Mouse (Mus musculus) T-helper 1 cell (primary cell): ENCODE results near the gene Hvcn1.
"Not testable (repeated sequence)": the region's sequence is repeated elsewhere in the genome, so short reads cannot be mapped to it uniquely, and the experiment has no call there.

Experiments used
- in situ Hi-C: fragments of 300-600 bp; cut with MboI, MseI; formaldehyde crosslinking; loops from one replicate; pipeline ENCODE4 v1.15.1; 2025; ENCODE audit warnings: high pct_unique_total_duplicates

Gene Hvcn1

DNA sequence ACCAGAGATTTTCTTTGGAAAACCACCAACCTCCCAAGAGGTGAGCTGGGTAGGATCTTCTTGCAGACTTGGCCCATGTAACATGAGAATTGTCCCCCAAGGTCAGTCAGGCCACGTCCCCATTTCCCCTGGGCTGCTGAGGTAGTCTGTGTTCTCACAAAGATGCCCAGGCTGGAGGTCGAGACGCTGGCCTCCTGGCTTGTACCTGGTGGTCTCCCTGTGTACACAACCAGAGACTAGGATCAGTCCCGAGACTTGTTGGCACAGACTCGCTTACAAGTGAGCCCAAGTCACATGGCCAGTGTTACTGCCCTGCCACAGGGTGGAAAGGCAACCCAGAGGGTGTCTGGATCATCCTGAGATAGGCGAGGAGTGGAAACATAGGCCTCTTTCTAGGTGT, 4.7 kb upstream of the Hvcn1 start:
- in situ Hi-C loops, result no loop called here

DNA sequence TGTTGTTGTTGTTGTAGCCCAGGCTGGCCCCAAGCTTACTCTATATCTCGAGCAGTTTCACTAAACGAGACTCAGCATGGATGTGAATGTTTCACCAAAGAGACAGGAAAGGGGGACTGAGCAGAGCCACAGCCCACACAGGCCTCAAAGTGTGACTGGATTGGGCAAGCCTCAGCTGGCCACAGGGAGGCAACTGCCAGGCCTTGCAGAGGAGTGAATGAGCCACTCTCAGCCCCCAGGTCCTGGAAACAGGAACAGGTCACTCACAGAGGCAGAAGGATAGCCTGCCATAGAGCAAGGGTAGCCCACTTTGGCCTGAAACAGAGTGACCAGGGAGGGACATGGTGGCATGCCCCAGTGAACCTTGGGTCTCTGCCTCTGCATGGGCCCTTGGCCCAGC, 2.4 kb upstream of the Hvcn1 start:
- in situ Hi-C loops, result no loop called here

DNA sequence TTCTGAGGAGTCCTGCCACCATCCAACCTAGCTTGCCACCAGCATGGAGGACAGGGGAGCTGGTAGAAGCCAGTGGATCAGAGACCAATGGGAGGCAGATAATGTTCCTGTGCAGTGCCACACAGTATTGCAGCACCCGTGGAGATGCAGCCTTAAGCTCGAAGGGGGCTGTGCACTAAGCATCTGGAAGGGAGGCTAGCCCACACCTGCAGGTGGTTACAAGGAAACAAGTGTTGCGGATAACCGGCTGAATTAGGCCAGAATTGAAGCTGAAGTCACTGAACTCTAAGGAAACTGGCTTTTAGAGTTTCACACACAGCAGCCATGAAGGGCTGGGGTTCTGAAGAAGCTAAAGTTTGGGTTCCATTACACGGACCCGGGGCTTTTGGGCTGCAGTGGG, 2.3 kb downstream of the Hvcn1 start:
- in situ Hi-C loops, result no loop called here

DNA sequence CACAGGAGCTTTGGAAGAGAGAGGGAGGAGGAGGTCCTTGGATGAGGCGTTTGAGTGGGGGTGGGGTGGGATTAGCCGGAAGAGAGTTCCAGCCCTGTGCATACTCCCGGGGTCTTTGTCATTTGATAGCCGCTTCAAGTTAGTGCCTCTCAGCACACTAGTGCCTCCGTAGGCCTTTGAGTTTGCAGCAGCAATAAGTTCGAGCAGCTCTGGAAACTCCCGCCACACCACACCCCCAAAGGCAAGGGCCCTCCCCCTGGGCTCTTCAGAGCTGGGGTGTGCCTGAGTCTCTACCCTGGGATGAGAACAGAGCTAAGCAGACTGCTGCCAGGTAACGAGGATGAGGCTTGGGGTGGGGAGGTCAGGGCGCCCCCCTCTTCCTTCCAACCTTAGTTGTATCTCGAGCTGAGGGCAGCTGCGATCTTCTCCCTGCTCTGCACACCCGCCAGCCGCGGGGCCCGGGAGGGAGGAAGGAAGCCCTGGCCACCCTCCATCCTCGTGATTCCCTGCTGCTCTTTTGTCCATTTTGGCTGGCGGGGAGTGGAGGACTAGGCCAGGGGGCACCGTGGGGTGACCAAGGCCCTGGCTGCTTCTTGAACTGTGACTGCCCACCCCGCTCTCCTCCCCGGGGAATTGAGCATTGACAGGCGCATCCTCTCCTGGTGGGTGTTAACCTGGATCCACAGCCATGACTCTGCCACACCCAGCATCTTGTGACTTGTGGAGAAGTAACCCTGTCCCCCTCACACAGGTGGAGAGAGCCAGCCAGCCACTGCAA, 3.2 kb downstream of the Hvcn1 start:
- in situ Hi-C loops, result no loop called here

DNA sequence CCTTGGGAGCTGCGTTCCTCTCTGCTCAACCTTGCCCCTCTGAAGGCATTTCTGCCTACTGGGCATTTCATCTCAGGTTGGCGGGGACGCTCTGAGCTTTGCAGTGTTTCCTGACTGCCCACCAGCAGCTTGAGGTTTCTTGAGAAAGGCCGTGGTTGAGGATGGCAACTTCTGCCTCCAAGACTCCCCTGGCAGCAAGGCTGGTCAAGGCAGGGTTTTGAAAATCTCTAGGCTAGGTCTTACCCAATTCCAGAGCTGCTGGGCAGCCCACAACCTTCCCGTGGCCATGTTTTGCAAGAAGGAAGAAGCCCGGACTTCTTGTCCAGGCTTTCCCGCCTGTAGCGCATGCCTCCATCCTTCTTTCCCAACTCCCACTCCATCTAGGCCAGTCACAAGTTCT, 4.3 kb downstream of the Hvcn1 start:
- in situ Hi-C loops, result no loop called here

DNA sequence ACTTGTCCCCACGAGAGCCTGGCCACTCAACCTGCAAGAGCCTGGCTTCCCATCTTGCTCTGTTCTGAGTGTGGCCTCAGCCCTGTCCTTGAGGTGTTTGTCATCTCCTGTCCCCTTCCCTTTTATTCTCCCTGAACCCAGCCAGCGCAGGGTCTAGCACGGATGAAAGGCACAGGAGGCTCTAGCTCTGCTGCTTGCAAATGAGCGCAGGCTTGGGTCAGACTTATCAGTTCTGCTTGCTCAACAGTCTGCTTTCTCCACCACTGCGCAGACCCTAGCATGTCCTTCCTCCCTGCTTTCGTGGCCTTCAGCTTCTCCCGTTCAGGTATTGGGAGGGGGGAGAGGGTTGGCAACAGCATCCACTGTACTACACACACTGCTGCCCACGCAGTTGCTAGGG, 5.5 kb downstream of the Hvcn1 start:
- in situ Hi-C loops, result no loop called here

DNA sequence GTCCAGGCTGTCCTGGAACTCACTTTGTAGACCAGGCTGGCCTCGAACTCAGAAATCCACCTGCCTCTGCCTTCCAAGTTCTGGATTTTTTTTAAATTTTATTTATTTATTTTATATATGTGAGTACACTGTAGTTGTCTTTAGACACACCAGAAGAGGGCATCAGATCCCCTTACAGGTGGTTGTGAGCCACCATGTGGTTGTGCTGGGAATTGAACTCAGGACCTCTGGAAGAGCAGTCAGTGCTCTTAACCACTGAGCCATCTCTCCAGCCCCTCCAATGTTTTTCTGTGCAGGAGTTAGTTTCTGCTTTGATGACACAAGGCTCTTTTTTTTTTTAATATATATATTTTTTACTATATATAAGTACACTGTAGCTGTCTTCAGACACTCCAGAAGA, 6.2 kb downstream of the Hvcn1 start:
- in situ Hi-C loops, result not testable (repeated sequence)

DNA sequence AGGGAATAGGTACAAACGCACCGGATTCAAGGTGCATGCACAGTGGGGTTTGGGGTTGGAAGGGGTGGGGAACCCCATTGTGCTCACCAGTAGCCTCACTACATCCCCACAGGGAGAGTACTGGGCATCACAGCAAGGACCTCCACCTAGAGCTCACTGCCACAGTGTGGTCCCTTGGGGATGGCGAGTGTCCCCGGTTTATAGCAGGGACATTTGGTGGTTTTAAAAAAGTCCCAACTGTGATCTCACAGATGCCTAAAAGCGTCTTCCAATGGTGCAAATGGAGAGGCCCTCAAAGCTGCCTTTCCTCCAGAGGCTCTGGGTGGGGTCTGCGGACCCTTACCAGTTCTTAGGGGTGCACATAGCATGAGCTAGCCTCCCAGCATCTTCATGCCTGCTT, 7.3 kb downstream of the Hvcn1 start:
- in situ Hi-C loops, result no loop called here

DNA sequence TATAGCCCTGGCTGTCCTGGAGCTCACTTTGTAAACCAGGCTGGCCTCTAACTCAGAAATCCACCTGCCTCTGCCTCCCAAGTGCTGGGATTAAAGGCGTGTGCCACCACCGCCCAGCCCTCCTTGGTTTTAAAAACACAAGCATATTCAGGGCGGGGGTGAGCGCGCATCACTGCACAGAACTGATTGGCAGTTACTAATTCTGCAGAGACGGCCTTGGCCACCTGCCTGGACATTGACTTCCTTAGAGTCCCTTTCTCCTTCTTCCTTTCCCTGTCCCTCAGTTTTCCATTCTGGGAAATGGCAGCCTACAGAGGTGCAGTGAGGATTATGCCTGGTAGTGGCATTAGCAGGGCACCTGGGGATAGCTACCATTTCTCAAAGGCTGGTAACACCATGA, 11.0 kb downstream of the Hvcn1 start:
- in situ Hi-C loops, result no loop called here

DNA sequence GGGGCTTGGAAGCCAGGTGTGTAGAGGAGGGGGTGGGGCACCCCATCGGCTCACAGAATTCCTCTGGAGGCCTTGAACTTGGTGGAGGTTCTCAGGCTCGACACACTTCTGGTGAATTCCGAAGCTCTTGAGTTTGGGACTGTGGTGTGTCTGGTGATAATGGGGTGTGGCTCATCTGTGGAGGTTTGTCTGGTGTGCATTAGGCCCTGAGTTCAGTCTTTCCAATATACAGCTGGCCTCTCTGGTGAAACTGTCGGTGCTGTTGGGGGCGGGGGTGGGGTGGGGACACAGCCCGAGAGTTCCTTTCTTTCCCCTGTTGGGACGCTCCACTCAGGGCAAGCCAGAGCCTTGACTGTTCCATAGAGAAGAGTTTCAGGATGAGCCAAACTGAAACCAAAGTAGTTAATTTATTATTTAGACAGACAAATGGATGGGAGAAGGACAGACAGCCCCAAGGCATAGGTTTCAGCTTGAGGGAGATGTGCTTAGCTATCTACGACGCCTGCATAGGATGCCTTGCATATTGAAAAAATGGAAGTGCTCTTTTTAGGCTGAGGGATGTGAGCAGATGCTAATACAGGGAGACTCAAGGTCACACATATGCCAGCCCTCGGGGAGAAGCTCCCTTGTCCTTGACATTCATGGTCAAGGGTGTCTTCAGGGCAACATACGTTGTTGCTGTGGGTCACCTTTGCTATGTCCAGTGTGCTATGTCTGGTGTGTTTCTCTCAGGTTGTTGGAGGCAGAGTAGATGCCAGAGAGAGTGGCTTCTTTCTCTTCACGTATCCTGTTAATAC, 11.7 kb downstream of the Hvcn1 start:
- in situ Hi-C loops, result no loop called here

DNA sequence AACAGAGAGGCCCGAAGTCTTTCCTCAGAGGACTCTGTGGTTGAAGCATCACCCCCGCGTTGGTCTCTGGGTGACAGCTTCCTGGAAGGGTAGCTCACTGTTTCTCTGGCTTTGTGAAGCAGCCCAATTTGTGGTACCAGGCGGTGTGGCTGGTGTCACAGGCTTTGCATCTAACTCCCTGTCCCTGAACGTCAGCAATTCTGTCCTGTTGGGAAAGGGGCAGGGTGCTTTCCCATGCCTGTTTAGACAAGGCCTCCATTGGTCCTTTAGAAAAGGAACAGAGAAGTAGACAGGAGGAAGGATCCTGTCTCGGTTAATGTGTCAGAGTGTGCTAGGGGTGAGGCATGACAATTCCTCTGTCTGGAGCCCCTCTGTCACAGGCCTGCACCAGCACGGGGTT, 12.3 kb downstream of the Hvcn1 start:
- in situ Hi-C loops, result no loop called here

DNA sequence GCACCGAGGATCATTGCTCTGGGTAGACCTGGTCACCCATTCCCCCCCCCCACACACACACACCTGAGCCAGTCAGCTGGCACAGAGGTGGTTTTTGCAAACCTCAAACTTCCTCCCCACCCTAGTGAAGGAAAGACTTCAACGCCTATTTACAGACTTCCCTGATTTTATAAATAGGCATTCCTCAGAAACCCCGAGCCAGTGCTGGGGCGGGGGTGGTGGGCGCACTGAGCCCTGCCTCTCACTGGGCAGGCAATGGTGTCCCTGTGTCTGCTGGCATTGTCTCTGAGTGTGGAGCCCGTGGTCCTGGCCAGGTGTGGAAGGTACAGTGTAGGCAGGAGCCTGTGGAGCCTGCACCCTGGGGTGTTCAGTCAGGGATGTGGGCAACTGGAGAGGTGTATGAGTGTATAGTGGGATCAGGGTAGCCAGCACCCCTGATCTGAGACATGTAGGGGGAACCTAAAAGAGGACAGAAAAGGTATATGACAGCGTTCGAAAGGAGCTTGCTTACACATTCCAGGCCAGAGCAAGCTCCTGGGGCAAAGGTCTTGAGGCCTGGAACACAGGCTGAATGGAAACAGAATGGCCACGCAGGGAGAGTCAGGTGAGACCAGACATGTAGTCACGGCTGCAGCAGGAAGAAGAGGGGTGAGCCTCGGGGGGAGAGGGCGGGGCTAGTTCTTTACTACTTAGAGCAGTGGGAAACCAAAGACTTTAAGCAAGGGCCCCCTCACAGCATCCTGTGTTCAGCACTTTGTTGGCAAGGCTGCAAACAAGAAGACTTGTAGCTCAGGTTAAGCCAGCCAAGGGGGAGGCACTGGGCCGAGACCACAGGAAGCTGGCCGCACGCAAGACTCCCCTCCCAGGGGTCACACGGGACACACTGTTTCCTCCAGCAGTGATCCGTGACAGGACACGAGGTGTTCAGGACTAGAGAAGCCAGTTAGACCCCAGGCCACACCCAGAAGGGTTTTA, 13.3 kb downstream of the Hvcn1 start:
- in situ Hi-C loops, result no loop called here

DNA sequence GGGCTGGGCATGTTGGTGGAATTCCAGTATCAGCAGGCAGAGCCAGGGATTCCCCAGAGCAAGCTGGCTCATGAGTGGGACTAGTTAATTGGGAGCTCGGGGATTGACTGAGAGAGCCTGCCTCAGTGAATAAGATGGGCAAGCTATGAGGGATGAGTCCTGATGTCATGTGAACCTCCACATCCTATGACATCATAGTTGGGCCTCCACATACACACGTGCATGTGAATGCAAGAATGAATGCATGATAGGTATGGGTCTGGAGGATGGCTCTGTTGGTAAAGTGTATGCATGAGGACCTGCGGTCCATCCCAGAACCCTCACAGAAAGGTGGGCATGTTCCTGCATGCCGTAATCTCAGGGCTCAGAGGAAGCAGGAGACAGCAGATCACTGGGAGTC, 14.5 kb downstream of the Hvcn1 start:
- in situ Hi-C loops, result no loop called here

DNA sequence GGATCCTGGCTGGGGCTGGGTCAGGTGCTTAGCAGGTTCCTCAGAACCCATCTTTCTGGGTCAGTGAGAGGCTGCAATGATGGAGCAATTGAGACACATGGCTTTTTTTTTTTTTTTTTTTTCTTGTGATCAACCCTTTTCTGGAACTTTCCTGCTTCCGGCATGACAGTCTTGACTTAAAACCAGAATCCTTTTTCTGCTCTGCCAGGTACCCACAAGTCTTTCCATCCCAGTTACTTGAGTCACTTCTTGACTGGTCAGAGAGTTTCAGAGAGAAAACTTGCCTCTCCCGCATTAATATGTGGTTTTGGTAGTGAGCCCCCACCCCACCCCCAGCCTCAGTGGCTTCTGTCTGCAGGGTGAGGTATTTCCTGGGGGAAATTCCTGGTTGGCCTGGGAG, 17.7 kb downstream of the Hvcn1 start:
- in situ Hi-C loops, result no loop called here

DNA sequence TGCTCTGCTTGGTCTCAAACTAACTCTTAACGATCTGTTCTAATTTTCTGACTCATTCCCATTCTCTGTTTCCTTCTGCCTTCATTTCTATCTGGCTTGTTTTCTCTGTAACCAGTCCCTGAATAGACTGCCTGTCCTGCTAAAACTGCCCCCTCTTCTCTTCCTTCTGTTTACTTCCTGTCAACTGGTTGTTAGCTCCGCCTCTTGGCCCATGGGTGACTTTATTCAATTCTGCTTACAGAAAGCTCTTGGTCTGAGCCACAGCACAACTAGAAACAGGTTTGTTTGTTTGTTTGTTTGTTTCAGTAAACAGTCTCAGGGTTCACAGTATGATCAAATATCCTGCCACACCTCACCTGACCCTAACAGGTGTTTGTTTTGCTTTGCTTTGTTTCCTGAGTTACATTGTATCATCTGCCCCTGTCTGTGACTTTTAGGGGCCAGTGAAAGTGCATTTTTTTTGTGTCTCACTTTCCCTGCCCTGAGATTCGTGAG, 21.7 kb downstream of the Hvcn1 start:
- in situ Hi-C loops, result no loop called here

DNA sequence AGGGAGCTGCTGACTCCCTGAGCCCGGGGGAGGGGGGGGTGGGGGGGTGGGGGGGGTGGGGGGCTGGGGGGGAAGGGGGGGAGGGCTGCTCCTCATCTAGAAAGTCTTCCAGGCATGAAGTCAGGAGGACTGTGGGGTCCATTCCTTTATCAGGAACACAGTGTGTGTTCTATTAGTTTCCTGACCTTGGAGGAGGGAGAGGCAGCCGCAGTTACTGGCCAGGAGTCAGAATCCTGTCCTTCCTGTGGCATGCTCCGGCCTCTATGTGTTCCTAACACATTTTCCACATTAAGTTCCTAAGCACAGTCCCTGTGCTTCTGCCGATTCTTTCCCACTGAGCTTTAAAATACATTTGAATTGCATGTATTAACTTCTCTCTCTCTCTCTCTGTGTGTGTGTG, 22.2 kb downstream of the Hvcn1 start:
- in situ Hi-C loops, result no loop called here

DNA sequence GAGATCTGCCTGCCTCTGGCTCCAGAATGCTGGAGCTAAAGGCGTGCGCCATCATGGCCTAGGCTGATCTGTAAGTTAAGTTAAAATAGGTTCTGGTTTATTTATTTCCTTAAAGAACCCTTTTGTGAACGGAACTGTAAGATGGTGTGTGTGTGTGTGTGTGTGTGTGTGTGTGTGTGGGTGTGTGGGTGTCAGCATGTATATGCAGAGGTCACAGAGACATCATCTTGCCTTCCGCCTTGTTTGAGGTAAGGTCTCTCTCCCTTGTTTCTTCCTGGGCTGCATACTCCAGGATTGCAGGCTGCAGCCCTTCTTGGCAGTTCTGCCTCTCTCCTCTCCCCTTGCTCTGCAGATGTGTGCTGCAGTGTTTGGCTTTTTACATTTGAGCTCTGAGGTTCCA, 24.2 kb downstream of the Hvcn1 start:
- in situ Hi-C loops, result no loop called here

DNA sequence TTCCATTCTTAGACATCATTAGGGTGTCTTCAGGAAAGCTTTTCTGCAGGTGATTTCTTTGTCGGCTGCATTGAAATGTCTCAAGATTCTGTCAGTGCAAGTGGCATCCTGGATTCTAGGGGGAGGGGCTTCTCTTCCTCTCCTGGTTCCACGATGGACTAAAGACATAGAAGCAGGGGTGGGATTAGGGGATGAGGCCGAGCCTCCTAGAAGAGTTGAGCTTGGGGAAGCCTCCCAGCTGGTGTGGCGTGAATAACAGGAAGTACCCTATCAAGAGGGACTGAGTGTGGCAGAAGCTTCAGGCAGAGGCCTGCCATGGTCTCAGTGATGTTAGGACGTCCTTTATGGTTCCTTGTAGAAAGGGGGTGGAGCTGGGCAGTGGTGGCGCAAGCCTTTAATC, 24.8 kb downstream of the Hvcn1 start:
- in situ Hi-C loops, result no loop called here

DNA sequence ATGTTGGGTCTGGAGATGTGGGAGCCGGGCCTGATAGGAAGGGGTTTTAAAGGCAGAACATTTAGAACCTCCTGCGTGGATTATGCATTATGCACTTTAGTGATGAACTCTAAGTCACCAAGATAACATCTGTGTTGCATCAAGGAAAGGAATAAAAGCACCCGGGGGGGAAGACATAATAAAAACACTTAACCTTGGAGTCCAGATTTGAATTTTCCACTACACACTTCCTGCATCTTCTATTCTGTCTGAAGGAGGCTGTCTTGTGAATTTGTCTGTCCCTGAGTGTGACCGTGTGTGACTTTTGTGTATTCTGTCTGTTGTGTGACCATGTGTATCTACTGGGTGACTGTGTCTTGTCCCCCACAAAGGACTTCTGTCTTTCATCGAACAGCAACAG, 25.4 kb downstream of the Hvcn1 start:
- in situ Hi-C loops, result no loop called here

DNA sequence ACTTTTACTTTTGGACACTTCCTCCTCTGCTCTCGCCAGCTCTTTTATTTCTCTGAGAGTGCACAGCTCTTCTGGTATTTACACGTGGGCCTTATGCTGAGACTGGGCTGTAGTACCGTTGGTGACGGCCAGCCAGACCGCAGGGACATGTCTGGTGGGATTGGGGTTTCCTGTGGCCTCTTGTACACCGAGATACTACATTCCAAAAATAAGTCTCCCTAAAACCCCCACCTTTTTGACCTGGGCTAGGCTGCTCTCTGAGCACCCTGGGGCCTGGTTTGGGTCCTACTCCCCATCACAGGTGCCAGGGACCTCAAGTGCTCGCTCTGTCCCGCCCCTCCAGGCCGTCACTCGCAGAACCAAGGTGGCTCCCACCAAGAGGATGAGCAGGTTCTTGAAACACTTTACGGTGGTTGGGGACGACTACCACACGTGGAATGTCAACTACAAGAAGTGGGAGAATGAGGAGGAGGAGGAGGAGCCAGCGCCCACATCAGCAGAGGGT, 26.5 kb downstream of the Hvcn1 start:
- in situ Hi-C loops, result no loop called here

DNA sequence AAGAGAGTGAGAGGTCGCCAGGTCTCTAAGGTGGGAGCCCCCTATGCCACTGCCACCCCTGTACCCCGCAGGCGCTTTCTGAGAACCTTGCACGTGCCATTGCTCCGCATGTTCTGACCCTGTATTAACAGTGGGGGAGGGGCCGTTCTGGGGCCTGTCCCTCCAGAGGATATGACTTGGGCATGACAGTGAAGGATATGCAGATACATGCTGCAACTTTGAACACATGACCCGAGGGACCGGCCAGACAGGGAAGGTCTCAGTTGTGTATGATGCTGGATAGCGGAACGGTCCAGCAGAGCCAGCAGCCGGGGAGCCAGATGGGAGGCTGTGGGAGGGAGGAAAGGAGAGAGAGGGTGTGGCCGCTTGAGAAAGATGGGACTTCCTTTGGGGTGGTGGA, 27.1 kb downstream of the Hvcn1 start:
- in situ Hi-C loops, result no loop called here
